Mouse (Mus musculus): ENCODE results near the gene Nln.

DNA sequence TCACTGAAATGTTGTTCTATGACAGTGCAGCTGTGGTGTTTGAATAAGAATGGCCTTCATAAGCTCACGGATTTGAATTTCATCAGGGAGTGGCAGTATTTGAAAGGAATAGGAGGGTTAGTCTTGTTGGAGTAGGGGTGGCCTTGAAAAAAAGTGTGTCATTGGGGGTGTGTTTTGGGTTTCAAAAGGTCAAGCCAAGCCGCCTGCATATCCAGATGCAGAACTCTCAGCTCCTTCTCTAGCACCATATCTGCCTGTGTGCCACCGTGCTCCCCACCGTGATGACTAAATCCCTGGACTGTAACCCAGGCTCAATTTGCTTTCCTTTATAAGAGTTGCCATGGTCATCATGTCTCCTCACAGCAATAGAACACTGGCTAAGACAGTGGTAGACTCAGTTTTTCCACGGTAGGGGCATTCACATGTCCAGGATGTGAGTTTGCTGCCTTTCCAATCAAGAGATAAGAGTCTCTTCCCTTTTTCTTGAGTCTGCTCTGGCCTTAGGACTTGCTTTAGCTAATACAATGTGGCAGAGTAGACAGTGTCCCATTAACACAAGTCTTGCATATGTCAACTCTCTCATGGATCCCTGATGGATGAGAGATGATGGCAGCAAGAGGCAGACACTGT, 7.7 kb downstream of the Nln start:
- TF ChIP-seq CHD2 (IDR thresholded peaks at IDR 0.05; ENCODE audit: low read length): no peak
- TF ChIP-seq ZC3H11A (IDR thresholded peaks at IDR 0.05; ENCODE audit: low read depth, low read length): no peak
- no peak for TF ChIP-seq ELF1 (IDR thresholded peaks at IDR 0.05; ENCODE audit: low read depth, low read length)
- no peak for TF ChIP-seq POLR2A (IDR thresholded peaks at IDR 0.05; ENCODE audit: low read depth, low read length)
- TF ChIP-seq CTCF (conservative IDR thresholded peaks at IDR 0.05 in 1 of 2, IDR thresholded peaks at IDR 0.05 in 1 of 2; ENCODE audit: low read depth in 2 of 2, low read length in 2 of 2): no peak
- TF ChIP-seq TCF12 (IDR thresholded peaks at IDR 0.05; ENCODE audit: low read depth, low read length): no peak
- no peak for TF ChIP-seq MAX (IDR thresholded peaks at IDR 0.05; ENCODE audit: low read length)
- no peak for TF ChIP-seq TBP (conservative IDR thresholded peaks at IDR 0.05; ENCODE audit: low read depth, low read length)
- no peak for TF ChIP-seq MAFK (IDR thresholded peaks at IDR 0.05; ENCODE audit: insufficient replicate concordance, low read length)
- no peak for TF ChIP-seq BHLHE40 (IDR thresholded peaks at IDR 0.05; ENCODE audit: low read depth, low read length)

Data from CH12.LX (cell line).